Mouse (Mus musculus): Measurements from ENCODE around the gene Capn5.

DNA sequence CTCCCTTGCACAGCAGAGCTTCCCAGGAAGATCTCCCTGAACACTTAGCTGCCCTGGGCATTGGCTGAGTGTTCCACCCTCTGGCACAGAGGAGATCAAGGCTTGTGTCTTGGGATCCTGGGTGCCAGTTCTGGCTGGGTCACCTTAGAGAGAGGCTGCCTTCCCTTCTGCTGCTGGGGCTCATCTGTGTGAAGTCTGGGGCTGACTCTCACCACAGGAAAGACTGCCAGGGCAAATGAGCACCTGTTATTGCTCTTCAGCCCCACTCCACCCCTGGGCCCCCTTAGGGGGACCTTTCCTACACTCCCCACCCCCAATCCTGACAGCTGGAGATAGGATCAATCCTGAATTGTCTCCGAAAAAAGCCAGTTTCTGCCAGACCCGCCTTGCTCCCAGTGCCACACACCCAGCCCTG, 996 bp downstream of the Capn5 start:
- TF ChIP-seq POLR2A (IDR thresholded peaks at IDR 0.05; ENCODE audit: control insufficient read depth, extremely low read depth, insufficient read depth, low read length, poor library complexity) (no peak), CTCF (IDR thresholded peaks at IDR 0.05; ENCODE audit: borderline replicate concordance, control insufficient read depth, extremely low read depth, insufficient read depth, low read length, poor library complexity) (no peak)
